Mouse (Mus musculus) heart, postnatal 0 days (tissue): Measurements from ENCODE around the gene Pa2g4. TPM values are rescaled to one million over a fixed set of nuclear protein-coding genes. Genes with fewer than 3 reads are reported as not detected.
"Not testable (repeated sequence)": the region's sequence is repeated elsewhere in the genome, so short reads cannot be mapped to it uniquely, and the experiment has no call there.

Experiments
- ATAC-seq: fragments of 200-750 bp; cut with Nextera tagmentation; 2 replicates; pipeline ENCODE4 v1.8.0; 2017; ENCODE audit warnings: low read depth, moderate number of reproducible peaks, moderate library complexity; ENCODE audit not compliant: insufficient read depth
- DNase-seq: peaks from one replicate; pipeline ENCODE4 v3.0.0-alpha.2; 2016; ENCODE audit warnings: low spot score
- H3K27ac ChIP-seq: fragments of 300-500 bp; sonication (generic); 2 replicates; pipeline ENCODE4 v1.5.1; 2014; ENCODE audit warnings: low read depth, mild to moderate bottlenecking
- H3K27me3 ChIP-seq: fragments of 300-500 bp; sonication (generic); 2 replicates; pipeline ENCODE4 v1.6.1; 2014; ENCODE audit warnings: low read length, mixed read lengths; ENCODE audit not compliant: control insufficient read depth, insufficient read depth
- H3K36me3 ChIP-seq: fragments of 300-500 bp; sonication (generic); replicated peaks from 2 replicates; pipeline ENCODE4 v1.6.1; 2014; ENCODE audit warnings: low read length, mixed read lengths; ENCODE audit not compliant: control insufficient read depth, insufficient read depth
- H3K4me1 ChIP-seq: fragments of 300-500 bp; sonication (generic); 2 replicates; pipeline ENCODE4 v1.6.1; 2014; ENCODE audit warnings: antibody characterized with exemption; ENCODE audit not compliant: control insufficient read depth, insufficient read depth
- H3K4me2 ChIP-seq: fragments of 300-500 bp; sonication (generic); 2 replicates; pipeline ENCODE4 v1.6.1; 2014; ENCODE audit warnings: low read depth, mild to moderate bottlenecking, low read length, moderate library complexity
- H3K4me3 ChIP-seq: fragments of 300-500 bp; sonication (generic); 2 replicates; pipeline ENCODE4 v1.5.1; 2014; ENCODE audit warnings: low read depth, low read length
- H3K9ac ChIP-seq: fragments of 300-500 bp; sonication (generic); replicated peaks from 2 replicates; pipeline ENCODE4 v1.6.1; 2014; ENCODE audit warnings: low read depth, low read length, mixed read lengths
- H3K9me3 ChIP-seq: fragments of 300-500 bp; sonication (generic); replicated peaks from 2 replicates; pipeline ENCODE4 v1.6.1; 2016; ENCODE audit warnings: low read length; ENCODE audit not compliant: control insufficient read depth
- CTCF ChIP-seq: IDR thresholded peaks from 2 replicates; pipeline ENCODE4 v1.5.1; 2016; ENCODE audit warnings: antibody characterized with exemption, control low read depth, low read depth
- EP300 ChIP-seq: IDR thresholded peaks from 2 replicates; pipeline ENCODE4 v1.6.1; 2016; ENCODE audit warnings: antibody characterized with exemption, low read depth
- WGBS: fragments of 180-500 bp; shearing (Covaris S2); extraction: QIAGEN DNeasy Blood & Tissue Kit; methylation state at CpG from one replicate; pipeline ENCODE4 v1.1.7; 2014; 5-methylcytosine and 5-hydroxymethylcytosine counted together
- polyA plus RNA-seq: library from polyadenylated mRNA; unstranded; fragments of >200 nt; fragmentation: Nextera tagmentation; extraction: Ambion mirVana; gene quantifications from 2 replicates; pipeline ENCODE4 v1.2.1, GENCODE M21; 2015
- total RNA-seq: library from RNA; depleted of rRNA; stranded (reverse); fragments of >200 nt; gene quantifications from 2 replicates; pipeline ENCODE4 v1.2.3, GENCODE M21; 2014; ENCODE audit warnings: low replicate concordance

Gene Pa2g4
- total and polyA plus RNA-seq, 2 experiments from 2014 or later = 50.2 to 74.3 TPM

DNA sequence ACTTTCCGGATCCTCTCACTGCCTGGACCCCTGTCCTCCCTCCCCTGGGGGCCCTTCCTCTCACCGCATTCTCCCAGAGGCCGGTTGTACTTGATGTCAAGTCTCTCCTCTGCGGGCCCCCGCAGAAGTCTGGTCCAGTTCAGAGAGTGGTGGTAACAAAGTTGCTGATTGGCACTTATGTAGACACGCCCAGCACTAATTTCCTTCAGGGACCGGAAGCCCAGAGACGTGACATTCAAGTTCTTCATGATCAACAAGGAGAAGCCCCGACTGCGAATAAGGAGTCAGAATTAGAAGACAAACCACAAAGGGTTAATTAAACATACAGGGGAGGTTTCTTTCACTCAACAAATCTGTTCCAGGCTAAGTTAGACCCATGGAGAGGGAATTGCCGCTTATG lies 12.5 kb upstream of the Pa2g4 start:
- Histone ChIP-seq H3K4me1 (no peaks in the 10 kb centered on the region), H3K9me3 (no peaks in the 10 kb centered on the region), H3K27me3 (no peaks in the 10 kb centered on the region), H3K27ac (no peak overlapping the region), H3K4me3 (no peak overlapping the region), H3K36me3 (peaks cover 2% of the 10 kb centered on the region; the same call in 1 of the 2 replicates), H3K9ac (no peak overlapping the region), H3K4me2 (no peak overlapping the region)
- TF ChIP-seq EP300 (no peak), CTCF (no peak)
- DNase-seq = no peak
- ATAC-seq = no peak
- 62% methylated on average over 11 of the region's 11 CpGs for WGBS

DNA sequence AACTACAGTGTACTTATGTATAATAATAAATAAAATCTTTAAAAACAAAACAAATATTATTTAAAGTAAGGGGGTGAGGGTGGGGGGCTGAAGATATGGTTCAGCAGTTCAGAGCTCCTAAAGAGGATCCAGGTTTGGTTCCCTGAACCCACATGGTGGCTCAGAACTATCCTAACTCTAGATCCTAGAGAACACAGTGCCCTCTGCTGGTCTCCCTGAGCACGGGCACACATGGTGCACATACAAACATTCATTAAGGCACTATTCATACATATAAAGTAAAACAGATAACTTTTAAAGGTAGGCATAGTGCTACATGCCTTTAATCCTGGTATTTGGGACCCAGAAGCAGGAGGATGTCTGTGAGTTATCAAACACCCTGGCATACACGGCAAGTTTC lies 9.3 kb upstream of the Pa2g4 start:
- peak; percentile 10; the same call in 1 of the 2 replicates for TF ChIP-seq CTCF
- TF ChIP-seq EP300 = no peak
- WGBS = 87% methylated on average over 2 of the region's 2 CpGs
- H3K4me1 ChIP-seq = no peaks in the 10 kb centered on the region
- H3K9ac ChIP-seq = no peak overlapping the region
- no peaks in the 10 kb centered on the region for H3K9me3 ChIP-seq
- H3K4me2 ChIP-seq = no peak overlapping the region
- H3K36me3 ChIP-seq = peaks cover 14% of the 10 kb centered on the region; the same call in 1 of the 2 replicates
- H3K27me3 ChIP-seq = no peaks in the 10 kb centered on the region
- no peak for ATAC-seq
- no peak for DNase-seq
- H3K4me3 ChIP-seq = no peak overlapping the region
- H3K27ac ChIP-seq = no peak overlapping the region

- Histone ChIP-seq H3K36me3 (peaks cover 40% of the 10 kb centered on the region), H3K4me3 (peak overlapping the region; percentile 94), H3K27me3 (no peaks in the 10 kb centered on the region), H3K27ac (peak overlapping the region; percentile 89), H3K9me3 (no peaks in the 10 kb centered on the region), H3K9ac (peak overlapping the region; percentile 91), H3K4me1 (peaks cover 8% of the 10 kb centered on the region; the same call in 1 of the 2 replicates), H3K4me2 (peak overlapping the region; percentile 92)
- no peak; the same call in 1 of the 2 replicates for TF ChIP-seq CTCF
- no peak for TF ChIP-seq EP300
- ATAC-seq (peak; percentile 12), DNase-seq (no peak)
- under 1% methylated on average over 43 of the region's 46 CpGs for WGBS
Measured at GRCm38 (mm10) chr10:128565206-128565787, 490 bp downstream of the Pa2g4 start.

- no peak overlapping the region for H3K27ac ChIP-seq
- 83% methylated on average over 6 of the region's 6 CpGs for WGBS
- no peak overlapping the region for H3K4me3 ChIP-seq
- 0 out of 2 replicates have a peak overlapping the region, but pooled peaks have one; percentile 17 for H3K9ac ChIP-seq
- no peaks in the 10 kb centered on the region for H3K27me3 ChIP-seq
- H3K4me2 ChIP-seq = no peak overlapping the region
- DNase-seq = no peak
- no peak for ATAC-seq
- TF ChIP-seq EP300 (no peak), CTCF (no peak)
- peaks cover 8% of the 10 kb centered on the region; the same call in 1 of the 2 replicates for H3K4me1 ChIP-seq
- no peaks in the 10 kb centered on the region for H3K9me3 ChIP-seq
- H3K36me3 ChIP-seq = peaks cover 49% of the 10 kb centered on the region
Measured at GRCm38 (mm10) chr10:128563544-128563943, 2.2 kb downstream of the Pa2g4 start.

GRCm38 (mm10) chr10:128556963-128557362 lies 8.8 kb downstream of the Pa2g4 start:
- Histone ChIP-seq H3K9me3 (no peaks in the 10 kb centered on the region), H3K4me3 (no peak overlapping the region), H3K4me1 (no peaks in the 10 kb centered on the region), H3K36me3 (peaks cover 47% of the 10 kb centered on the region), H3K27ac (no peak overlapping the region), H3K4me2 (no peak overlapping the region), H3K27me3 (no peaks in the 10 kb centered on the region), H3K9ac (no peak overlapping the region)
- DNase-seq (no peak), ATAC-seq (no peak)
- no peak for TF ChIP-seq EP300
- no peak for TF ChIP-seq CTCF
- 79% methylated on average over 6 of the region's 6 CpGs for WGBS

- Histone ChIP-seq H3K4me3 (no peak overlapping the region), H3K9me3 (no peaks in the 10 kb centered on the region), H3K4me1 (no peaks in the 10 kb centered on the region), H3K27ac (no peak overlapping the region), H3K4me2 (no peak overlapping the region), H3K27me3 (no peaks in the 10 kb centered on the region), H3K9ac (no peak overlapping the region), H3K36me3 (peaks cover 40% of the 10 kb centered on the region)
- no peak for TF ChIP-seq EP300
- TF ChIP-seq CTCF = peak; percentile 16; the same call in 1 of the 2 replicates
- DNase-seq = no peak
- ATAC-seq = no peak
Measured at GRCm38 (mm10) chr10:128556286-128556685, 9.5 kb downstream of the Pa2g4 start.

DNA sequence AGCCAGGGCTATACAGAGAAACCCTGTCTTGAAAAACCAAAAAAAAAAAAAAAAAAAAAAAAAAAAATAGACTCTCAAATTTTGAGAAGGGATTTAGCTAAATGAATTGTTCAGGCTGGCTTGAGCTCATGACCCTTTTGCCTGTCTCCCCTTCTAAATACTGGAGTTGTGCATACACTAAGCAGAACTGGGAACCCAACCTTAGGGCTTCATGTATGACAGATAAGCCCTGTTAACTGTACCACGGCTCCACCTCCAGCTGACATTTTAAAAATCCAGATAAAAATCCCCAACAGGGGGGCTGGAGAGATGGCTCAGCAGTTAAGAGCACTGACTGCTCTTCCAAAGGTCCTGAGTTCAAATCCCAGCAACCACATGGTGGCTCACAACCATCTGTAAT lies 10.2 kb downstream of the Pa2g4 start:
- not testable (repeated sequence) for H3K27me3 ChIP-seq
- 59% methylated on average over 1 of the region's 1 CpGs for WGBS

GRCm38 (mm10) chr10:128550144-128550823 lies 15.5 kb downstream of the Pa2g4 start:
- not testable (repeated sequence) for H3K4me2 ChIP-seq, H3K9me3 ChIP-seq, H3K4me1 ChIP-seq, H3K27ac ChIP-seq, H3K27me3 ChIP-seq, H3K9ac ChIP-seq, H3K36me3 ChIP-seq, ATAC-seq, H3K4me3 ChIP-seq, DNase-seq
- 82% methylated on average over 11 of the region's 11 CpGs for WGBS

More for the DNA sequence above, 10.2 kb downstream of the Pa2g4 start:
- H3K36me3 ChIP-seq = peaks cover 33% of the 10 kb centered on the region
- not testable (repeated sequence) for H3K9me3 ChIP-seq, DNase-seq, H3K27ac ChIP-seq, H3K4me2 ChIP-seq, H3K4me1 ChIP-seq, ATAC-seq, H3K4me3 ChIP-seq, H3K9ac ChIP-seq
